Mouse (Mus musculus) liver, postnatal 0 days (tissue): ENCODE measurements around the gene Enthd1.

ENCODE experiments used
- CTCF ChIP-seq: sonication (generic); IDR thresholded peaks from 2 replicates; pipeline ENCODE4 v1.5.1; 2016; ENCODE audit warnings: antibody characterized with exemption, low read depth
- EP300 ChIP-seq: IDR thresholded peaks from 2 replicates; pipeline ENCODE4 v1.6.1; 2016; ENCODE audit warnings: antibody characterized with exemption, low read depth, mild to moderate bottlenecking

DNA sequence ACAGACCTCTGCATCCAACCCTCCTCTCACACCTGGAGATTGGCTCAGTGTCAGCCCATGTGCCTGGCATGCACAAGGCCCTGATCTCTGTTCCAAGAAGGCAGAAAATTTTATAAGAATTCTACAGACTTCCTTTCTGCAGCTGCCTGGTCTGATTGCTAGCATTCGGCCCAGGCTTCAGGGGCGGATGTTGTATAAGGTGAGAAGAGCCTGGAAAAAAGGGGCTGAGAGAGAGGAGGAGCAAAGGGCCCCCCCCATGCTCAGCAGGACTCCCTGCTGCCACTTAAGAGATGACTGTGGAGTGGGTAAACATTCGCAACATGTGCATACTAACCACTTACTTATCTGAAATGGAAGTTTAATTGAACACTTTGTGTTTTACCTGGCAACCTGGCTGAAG is 43.0 kb upstream of the Enthd1 start:
- TF ChIP-seq CTCF, result no peak
- TF ChIP-seq EP300, result no peak
